Mouse (Mus musculus) gonadal fat pad, adult 2 months (tissue): ENCODE measurements around the gene Tango2. TPM values are rescaled to one million over a fixed set of nuclear protein-coding genes. Genes with fewer than 3 reads are reported as not detected.

Source experiments
- DNase-seq: peaks from one replicate; pipeline ENCODE4 v3.0.0-alpha.2; 2012; ENCODE audit warnings: low read depth
- polyA plus RNA-seq: library from polyadenylated mRNA; depleted of rRNA; stranded (reverse); fragments of >200 nt; gene quantifications from 2 replicates; pipeline ENCODE4 v1.2.3, GENCODE M21; 2012; rRNA removed

Tango2 gene
- polyA plus RNA-seq, 1 experiment, result 43.2 TPM

GRCm38 (mm10) chr16:18253866-18254265, 94.0 kb downstream of the Tango2 start:
- DNase-seq, result no peak

DNA sequence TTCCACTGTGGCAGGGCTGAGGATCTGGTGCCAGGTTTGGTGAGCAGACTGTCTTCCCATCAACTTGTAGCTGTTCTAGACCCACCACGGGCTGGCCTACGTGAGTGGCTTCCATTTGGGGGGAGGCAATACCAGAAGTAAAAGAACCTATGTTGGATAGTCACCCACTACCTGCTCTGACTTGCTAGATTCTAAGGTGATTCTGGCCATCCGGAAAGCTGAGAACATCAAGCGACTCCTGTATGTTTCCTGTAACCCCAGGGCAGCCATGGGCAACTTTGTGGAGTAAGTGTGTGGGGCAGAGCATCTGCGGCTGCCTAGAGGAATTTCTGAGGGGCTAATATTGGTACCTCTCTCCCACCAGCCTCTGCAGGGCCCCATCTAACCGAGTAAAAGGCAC, 95.2 kb downstream of the Tango2 start:
- DNase-seq, result no peak

- DNase-seq, result no peak
These were observed 96.8 kb downstream of the Tango2 start for GRCm38 (mm10) chr16:18250828-18251790.

Other genes starting within 250 kb of the Tango2 start
- gene Rtn4r, start 220.5 kb downstream of the Tango2 start, polyA plus RNA-seq, result 2.3 and 3.5 TPM in 2 replicates
- 0.12 and 0.32 TPM in 2 replicates for gene Ccdc188, start 130.2 kb downstream of the Tango2 start, polyA plus RNA-seq
- 48.1 and 52.7 TPM in 2 replicates for gene Zdhhc8, start 113.0 kb downstream of the Tango2 start, polyA plus RNA-seq
- 51.0 and 55.1 TPM in 2 replicates for gene Trmt2a, start 99.4 kb downstream of the Tango2 start, polyA plus RNA-seq
- gene Ranbp1, start 99.4 kb downstream of the Tango2 start, polyA plus RNA-seq, result 32.5 and 45.0 TPM in 2 replicates
- not detected in 2 replicates for gene Gm49776, start 89.8 kb downstream of the Tango2 start, polyA plus RNA-seq
- gene Dgcr8, start 58.9 kb downstream of the Tango2 start, polyA plus RNA-seq, result 18.3 and 19.3 TPM in 2 replicates
- 56.5 and 57.9 TPM in 2 replicates for gene Arvcf, start 79 bp upstream of the Tango2 start, polyA plus RNA-seq
- 15.9 and 22.6 TPM in 2 replicates for gene Txnrd2, start 78.3 kb upstream of the Tango2 start, polyA plus RNA-seq
- 412 and 687 TPM in 2 replicates for gene Comt, start 78.7 kb upstream of the Tango2 start, polyA plus RNA-seq
- 9.3 and 11.4 TPM in 2 replicates for gene Gnb1l, start 150.6 kb upstream of the Tango2 start, polyA plus RNA-seq
- gene Rtl10, start 150.8 kb upstream of the Tango2 start, polyA plus RNA-seq, result 6.2 and 7.1 TPM in 2 replicates
- 0.76 and 2.5 TPM in 2 replicates for gene Tbx1, start 242.6 kb upstream of the Tango2 start, polyA plus RNA-seq